Mouse (Mus musculus) embryo, embryonic 10.5 days (tissue): ENCODE measurements around the gene Ptprd.

Source experiments
- DNase-seq: peaks from one replicate; pipeline ENCODE4 v3.0.0-alpha.2; 2015; ENCODE audit warnings: low spot score

Ptprd gene

GRCm38 (mm10) chr4:76025571-76026325 is 2186.0 kb downstream of the Ptprd start:
- no peak for DNase-seq

GRCm38 (mm10) chr4:76024502-76024821 is 2187.3 kb downstream of the Ptprd start:
- no peak for DNase-seq

GRCm38 (mm10) chr4:76023756-76024501 is 2187.8 kb downstream of the Ptprd start:
- no peak for DNase-seq

- DNase-seq: no peak
Measured at GRCm38 (mm10) chr4:76021670-76022069, 2190.1 kb downstream of the Ptprd start.

- no peak for DNase-seq
Measured at GRCm38 (mm10) chr4:76015026-76015425, 2196.7 kb downstream of the Ptprd start.

- no peak for DNase-seq
Measured at GRCm38 (mm10) chr4:76014151-76014840, 2197.5 kb downstream of the Ptprd start.

GRCm38 (mm10) chr4:76008580-76008979 is 2203.2 kb downstream of the Ptprd start:
- no peak for DNase-seq

- DNase-seq: no peak
Measured at GRCm38 (mm10) chr4:76007219-76007618, 2204.5 kb downstream of the Ptprd start.

GRCm38 (mm10) chr4:76006717-76007116 is 2205.0 kb downstream of the Ptprd start:
- DNase-seq: no peak

- no peak for DNase-seq
Measured at GRCm38 (mm10) chr4:76004161-76004560, 2207.6 kb downstream of the Ptprd start.

GRCm38 (mm10) chr4:76000258-76000657 is 2211.5 kb downstream of the Ptprd start:
- no peak for DNase-seq

- no peak for DNase-seq
Measured at GRCm38 (mm10) chr4:75995841-75996240, 2215.9 kb downstream of the Ptprd start.

- no peak for DNase-seq
Measured at GRCm38 (mm10) chr4:75994576-75994975, 2217.2 kb downstream of the Ptprd start.

- no peak for DNase-seq
Measured at GRCm38 (mm10) chr4:75993092-75993491, 2218.7 kb downstream of the Ptprd start.

GRCm38 (mm10) chr4:75991621-75992245 is 2220.0 kb downstream of the Ptprd start:
- DNase-seq: no peak

- DNase-seq: no peak
Measured at GRCm38 (mm10) chr4:75974728-75975127, 2237.0 kb downstream of the Ptprd start.

- DNase-seq: no peak
Measured at GRCm38 (mm10) chr4:75973322-75973721, 2238.4 kb downstream of the Ptprd start.

GRCm38 (mm10) chr4:75969961-75970360 is 2241.8 kb downstream of the Ptprd start:
- no peak for DNase-seq

GRCm38 (mm10) chr4:75968618-75969017 is 2243.1 kb downstream of the Ptprd start:
- no peak for DNase-seq

GRCm38 (mm10) chr4:75965810-75966209 is 2246.0 kb downstream of the Ptprd start:
- DNase-seq: no peak

GRCm38 (mm10) chr4:75962916-75963315 is 2248.8 kb downstream of the Ptprd start:
- no peak for DNase-seq

GRCm38 (mm10) chr4:75961865-75962264 is 2249.9 kb downstream of the Ptprd start:
- no peak for DNase-seq
